Mouse (Mus musculus) intestine, embryonic 14.5 days (tissue): ENCODE results near the gene Ap3s2. TPM values are rescaled to one million over a fixed set of nuclear protein-coding genes. Genes with fewer than 3 reads are reported as not detected.

ENCODE experiments used
- ATAC-seq: fragments of 200-750 bp; cut with Nextera tagmentation; replicated peaks from 2 replicates; pipeline ENCODE4 v1.8.0; 2017; ENCODE audit warnings: low read depth, moderate number of reproducible peaks, moderate TSS enrichment, moderate library complexity; ENCODE audit not compliant: low FRiP score, low TSS enrichment
- DNase-seq: peaks from one replicate; pipeline ENCODE4 v3.0.0-alpha.2; 2018; ENCODE audit warnings: low spot score
- H3K27ac ChIP-seq: fragments of 300-500 bp; sonication (generic); 2 replicates; pipeline ENCODE4 v1.5.1; 2014; ENCODE audit warnings: low read depth, mild to moderate bottlenecking, control low read depth
- H3K27me3 ChIP-seq: fragments of 300-500 bp; sonication (generic); replicated peaks from 2 replicates; pipeline ENCODE4 v1.6.1; 2014; ENCODE audit warnings: low read length, control low read depth; ENCODE audit not compliant: control insufficient read depth, insufficient read depth
- H3K36me3 ChIP-seq: fragments of 300-500 bp; sonication (generic); 2 replicates; pipeline ENCODE4 v1.6.1; 2014; ENCODE audit warnings: low read length, control low read depth; ENCODE audit not compliant: control insufficient read depth, insufficient read depth
- H3K4me1 ChIP-seq: fragments of 300-500 bp; sonication (generic); replicated peaks from 2 replicates; pipeline ENCODE4 v1.6.1; 2014; ENCODE audit warnings: low read length, control low read depth, mixed read lengths; ENCODE audit not compliant: control insufficient read depth, insufficient read depth
- H3K4me2 ChIP-seq: fragments of 300-500 bp; sonication (generic); 2 replicates; pipeline ENCODE4 v1.6.1; 2014; ENCODE audit warnings: low read length
- H3K4me3 ChIP-seq: fragments of 300-500 bp; sonication (generic); 2 replicates; pipeline ENCODE4 v1.5.1; 2014; ENCODE audit warnings: low read depth, low read length, control low read depth, mixed read lengths
- H3K9ac ChIP-seq: fragments of 300-500 bp; sonication (generic); 2 replicates; pipeline ENCODE4 v1.6.1; 2014; ENCODE audit warnings: mild to moderate bottlenecking, low read length
- H3K9me3 ChIP-seq: fragments of 300-500 bp; sonication (generic); 2 replicates; pipeline ENCODE4 v1.6.1; 2016; ENCODE audit warnings: low read length, control low read depth; ENCODE audit not compliant: control insufficient read depth
- WGBS: fragments of 180-500 bp; shearing (Covaris S2); extraction: QIAGEN DNeasy Blood & Tissue Kit; methylation state at CpG from one replicate; pipeline ENCODE4 v1.1.7; 2014; 5-methylcytosine and 5-hydroxymethylcytosine counted together
- polyA plus RNA-seq: library from polyadenylated mRNA; unstranded; fragments of >200 nt; fragmentation: Nextera tagmentation; extraction: Ambion mirVana; gene quantifications from 2 replicates; pipeline ENCODE4 v1.2.1, GENCODE M21; 2014

Ap3s2 gene
- polyA plus RNA-seq, 1 experiment from 2014 or later: 30.9 TPM

DNA sequence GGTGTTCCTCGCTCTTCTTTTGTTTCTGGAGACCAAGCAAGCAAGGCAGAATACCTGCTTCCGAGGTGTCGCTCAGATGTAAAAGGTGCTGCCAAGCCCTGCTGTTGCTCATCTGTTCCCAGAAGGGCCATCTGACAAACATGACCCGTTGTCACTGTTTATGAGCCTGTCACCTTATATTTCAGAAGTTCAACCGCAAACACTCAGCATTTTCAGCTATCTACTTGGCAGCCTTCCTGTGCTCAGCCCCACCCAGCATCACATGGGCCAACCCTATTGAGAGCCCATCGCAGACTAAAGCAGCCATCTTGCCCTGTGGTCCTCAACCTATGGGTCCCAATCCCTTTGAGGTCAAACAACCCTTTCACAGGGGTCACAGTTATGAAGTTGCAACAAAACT lies 19.7 kb downstream of the Ap3s2 start:
- H3K9ac ChIP-seq: no peak overlapping the region
- H3K27me3 ChIP-seq: no peaks in the 10 kb centered on the region
- H3K4me1 ChIP-seq: no peaks in the 10 kb centered on the region
- no peak overlapping the region for H3K27ac ChIP-seq
- DNase-seq (no peak), ATAC-seq (no peak)
- peaks cover 27% of the 10 kb centered on the region for H3K36me3 ChIP-seq
- H3K4me3 ChIP-seq: no peak overlapping the region
- H3K9me3 ChIP-seq: no peaks in the 10 kb centered on the region
- 90% methylated on average over 6 of the region's 6 CpGs for WGBS
- H3K4me2 ChIP-seq: no peak overlapping the region

GRCm38 (mm10) chr7:79895225-79895624 lies 25.2 kb downstream of the Ap3s2 start:
- Histone ChIP-seq H3K36me3 (peaks cover 28% of the 10 kb centered on the region), H3K9ac (no peak overlapping the region), H3K4me1 (no peaks in the 10 kb centered on the region), H3K27ac (no peak overlapping the region), H3K4me2 (no peak overlapping the region), H3K4me3 (no peak overlapping the region), H3K27me3 (no peaks in the 10 kb centered on the region), H3K9me3 (no peaks in the 10 kb centered on the region)
- 77% methylated on average over 3 of the region's 3 CpGs for WGBS
- ATAC-seq (no peak), DNase-seq (no peak)

DNA sequence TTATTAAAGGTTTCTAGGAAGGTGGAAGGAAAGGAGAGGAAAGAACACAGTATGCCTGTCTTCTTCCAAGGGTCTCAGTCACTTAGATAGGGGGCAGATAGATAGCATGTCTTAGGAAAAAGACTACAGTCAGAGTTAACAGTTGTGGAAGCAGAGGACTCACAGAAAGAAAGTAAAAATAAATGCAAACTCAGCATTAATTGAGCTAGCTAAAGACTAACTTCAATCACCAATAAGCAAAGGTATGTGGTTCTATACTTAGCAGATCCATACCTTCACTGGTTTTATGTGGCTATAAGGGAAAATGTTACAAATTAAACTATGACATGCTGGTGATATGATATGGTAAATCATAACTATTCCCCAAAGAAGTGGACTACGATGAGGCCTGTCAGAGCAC lies 25.7 kb downstream of the Ap3s2 start:
- no peaks in the 10 kb centered on the region for H3K27me3 ChIP-seq
- no peaks in the 10 kb centered on the region for H3K9me3 ChIP-seq
- no peak for ATAC-seq
- no peak overlapping the region for H3K4me3 ChIP-seq
- H3K36me3 ChIP-seq: peaks cover 28% of the 10 kb centered on the region
- 83% methylated on average over 1 of the region's 1 CpGs for WGBS
- no peak overlapping the region for H3K27ac ChIP-seq
- H3K4me1 ChIP-seq: no peaks in the 10 kb centered on the region
- no peak overlapping the region for H3K9ac ChIP-seq
- no peak overlapping the region for H3K4me2 ChIP-seq
- no peak for DNase-seq

DNA sequence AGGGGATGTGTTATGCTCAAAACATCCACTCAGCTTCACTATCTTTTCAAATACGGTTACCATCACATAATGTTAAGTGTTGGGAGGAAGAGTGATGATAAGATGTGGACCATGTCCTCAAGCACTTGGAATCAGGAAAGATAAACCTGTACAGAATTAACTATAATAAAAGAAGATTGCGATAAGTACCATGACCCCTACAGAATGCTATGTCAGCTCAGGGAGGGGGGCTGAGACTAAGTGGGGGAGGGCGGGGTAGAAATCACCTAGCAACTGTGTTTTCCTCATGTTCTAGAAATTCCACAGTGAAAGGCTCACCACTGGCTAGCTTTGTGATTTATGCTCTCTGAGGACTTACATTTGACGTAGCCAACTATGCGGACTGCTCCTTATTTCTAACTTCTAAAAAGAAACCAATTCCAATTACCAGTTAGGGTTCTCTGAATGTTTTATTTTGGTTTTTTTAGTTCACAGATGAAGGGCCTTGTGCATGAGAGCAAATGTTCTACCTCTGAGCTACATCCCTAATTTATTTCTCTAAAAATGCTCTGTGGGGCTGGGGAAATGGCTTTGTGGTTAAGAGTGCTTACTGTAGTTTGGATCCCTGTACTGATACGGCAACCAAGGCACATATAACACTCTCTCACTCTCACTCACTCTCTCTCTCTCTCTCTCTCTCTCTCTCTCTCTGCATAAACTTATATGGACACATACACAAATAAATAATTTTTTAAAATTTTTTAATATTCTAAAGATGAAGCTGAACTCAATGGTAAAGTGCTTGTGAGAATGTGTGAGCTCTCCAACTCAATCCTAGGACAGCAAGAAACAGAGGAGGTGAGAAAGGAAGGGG lies 27.6 kb downstream of the Ap3s2 start:
- H3K27ac ChIP-seq: peak overlapping the region; percentile 57; the same call in 1 of the 2 replicates

DNA sequence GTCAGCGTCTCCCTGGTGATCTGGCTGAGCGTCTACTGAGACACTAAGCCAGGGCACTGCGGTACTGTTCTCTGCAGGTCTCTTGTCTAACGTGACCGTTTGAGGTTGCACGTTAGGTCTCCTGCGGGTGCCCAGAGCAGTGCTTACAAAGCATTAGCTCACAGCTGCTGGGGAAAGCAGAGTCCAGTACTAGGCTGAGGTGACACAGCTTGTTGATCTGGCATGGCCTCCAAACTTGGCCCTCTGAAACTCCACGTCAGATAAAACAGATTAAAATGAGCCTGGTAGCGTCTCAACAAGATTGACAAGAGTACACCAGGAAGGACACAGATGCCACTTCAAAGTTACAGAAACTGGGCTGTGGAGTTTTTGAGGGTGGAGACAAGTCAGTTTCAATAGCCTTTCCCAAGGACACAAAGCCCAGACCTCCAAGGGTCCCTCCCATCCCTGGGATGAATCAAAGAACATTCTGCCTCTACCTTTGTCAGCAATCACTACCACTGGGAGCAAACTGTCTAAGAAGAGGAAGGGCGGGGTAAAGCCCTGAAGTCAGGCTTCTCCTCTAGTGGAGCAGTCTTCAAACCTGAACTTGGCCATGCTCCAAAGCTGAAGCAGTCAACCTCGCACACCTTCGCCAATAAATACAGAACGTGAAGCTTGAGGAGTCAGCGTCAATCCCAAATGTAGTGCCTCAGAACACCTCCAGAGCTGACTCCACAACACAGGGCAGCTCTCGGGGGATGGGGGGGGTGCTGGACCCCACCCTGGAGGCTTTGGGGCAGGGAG lies 29.8 kb downstream of the Ap3s2 start:
- Histone ChIP-seq H3K9me3 (no peaks in the 10 kb centered on the region), H3K4me1 (no peaks in the 10 kb centered on the region), H3K9ac (no peak overlapping the region), H3K36me3 (peaks cover 17% of the 10 kb centered on the region; the same call in 1 of the 2 replicates), H3K27ac (peak overlapping the region; percentile 57), H3K27me3 (no peaks in the 10 kb centered on the region), H3K4me3 (no peak overlapping the region), H3K4me2 (no peak overlapping the region)
- 0 out of 2 replicates have a peak, but pooled peaks have one; percentile 6 for ATAC-seq
- 83% methylated on average over 15 of the region's 15 CpGs for WGBS
- no peak for DNase-seq

More for the DNA sequence above, 27.6 kb downstream of the Ap3s2 start:
- H3K4me1 ChIP-seq: no peaks in the 10 kb centered on the region
- H3K27me3 ChIP-seq: no peaks in the 10 kb centered on the region
- peaks cover 26% of the 10 kb centered on the region; the same call in 1 of the 2 replicates for H3K36me3 ChIP-seq
- ATAC-seq (no peak; the same call in 1 of the 2 replicates), DNase-seq (no peak)
- 71% methylated on average over 6 of the region's 6 CpGs for WGBS
- no peak overlapping the region for H3K9ac ChIP-seq
- H3K4me2 ChIP-seq: no peak overlapping the region
- H3K4me3 ChIP-seq: no peak overlapping the region
- no peaks in the 10 kb centered on the region for H3K9me3 ChIP-seq

- 66% methylated on average over 9 of the region's 9 CpGs for WGBS
- ATAC-seq (peak; percentile 85), DNase-seq (no peak)
- Histone ChIP-seq H3K9me3 (no peaks in the 10 kb centered on the region), H3K36me3 (peaks cover 16% of the 10 kb centered on the region; the same call in 1 of the 2 replicates), H3K27ac (peak overlapping the region; percentile 65), H3K4me1 (no peaks in the 10 kb centered on the region), H3K4me3 (no peak overlapping the region), H3K27me3 (no peaks in the 10 kb centered on the region), H3K9ac (no peak overlapping the region), H3K4me2 (no peak overlapping the region)
Observed at GRCm38 (mm10) chr7:79888603-79889002, 31.8 kb downstream of the Ap3s2 start.

GRCm38 (mm10) chr7:79883613-79884334 lies 36.7 kb downstream of the Ap3s2 start:
- no peak overlapping the region for H3K4me2 ChIP-seq
- H3K36me3 ChIP-seq: peaks cover 28% of the 10 kb centered on the region
- no peak for DNase-seq
- no peak overlapping the region for H3K27ac ChIP-seq
- H3K27me3 ChIP-seq: no peaks in the 10 kb centered on the region
- no peak overlapping the region for H3K4me3 ChIP-seq
- no peaks in the 10 kb centered on the region for H3K4me1 ChIP-seq
- no peak overlapping the region for H3K9ac ChIP-seq
- 83% methylated on average over 7 of the region's 7 CpGs for WGBS
- H3K9me3 ChIP-seq: no peaks in the 10 kb centered on the region
- ATAC-seq: no peak

GRCm38 (mm10) chr7:79881901-79882300 lies 38.5 kb downstream of the Ap3s2 start:
- Histone ChIP-seq H3K27ac (no peak overlapping the region), H3K9me3 (no peaks in the 10 kb centered on the region), H3K27me3 (no peaks in the 10 kb centered on the region), H3K4me1 (no peaks in the 10 kb centered on the region), H3K9ac (no peak overlapping the region), H3K4me3 (no peak overlapping the region), H3K36me3 (peaks cover 29% of the 10 kb centered on the region), H3K4me2 (no peak overlapping the region)
- ATAC-seq (no peak), DNase-seq (no peak)
- 84% methylated on average over 6 of the region's 6 CpGs for WGBS
